Mouse (Mus musculus): ENCODE results near the gene Tecpr1.
A peak's percentile ranks its signal among the peaks of the same experiment; 100 is the strongest.

Tecpr1 gene

DNA sequence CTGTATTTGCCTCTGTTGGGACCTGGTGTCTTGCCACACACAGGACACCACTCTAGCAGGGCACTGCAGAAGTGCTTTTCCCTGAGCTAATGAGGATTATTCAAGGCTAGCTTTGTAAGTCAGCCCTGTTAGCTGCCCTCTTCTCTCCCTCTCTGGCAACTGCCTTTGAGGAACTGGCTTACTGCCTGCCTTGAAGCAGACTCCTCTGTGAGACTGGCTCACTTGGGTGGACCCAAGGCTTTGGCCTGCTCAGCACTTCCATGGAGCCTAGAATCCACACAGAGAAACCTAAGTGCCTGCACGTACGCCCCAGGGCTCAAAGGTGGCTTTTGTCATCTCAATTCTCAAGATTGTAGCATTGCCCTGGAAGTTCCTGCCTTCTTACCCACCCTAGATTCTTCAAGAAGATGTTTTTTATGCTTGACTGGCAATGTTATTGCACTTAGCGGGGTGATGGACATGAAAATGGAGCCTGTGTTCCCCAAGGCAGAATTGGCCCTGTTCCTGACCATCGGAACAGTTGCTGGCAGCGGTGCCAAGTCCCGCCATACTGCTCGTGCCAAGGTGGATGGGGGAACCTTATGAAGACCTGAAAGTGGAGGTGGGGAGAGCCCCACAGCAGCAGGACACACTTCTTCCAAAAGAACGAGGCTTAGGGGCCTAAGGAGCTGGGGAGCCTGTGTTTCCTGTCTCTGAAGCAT is 54.0 kb downstream of the Tecpr1 start:
- DNase-seq (ENCODE audit: low read depth, low spot score), result no peak

DNA sequence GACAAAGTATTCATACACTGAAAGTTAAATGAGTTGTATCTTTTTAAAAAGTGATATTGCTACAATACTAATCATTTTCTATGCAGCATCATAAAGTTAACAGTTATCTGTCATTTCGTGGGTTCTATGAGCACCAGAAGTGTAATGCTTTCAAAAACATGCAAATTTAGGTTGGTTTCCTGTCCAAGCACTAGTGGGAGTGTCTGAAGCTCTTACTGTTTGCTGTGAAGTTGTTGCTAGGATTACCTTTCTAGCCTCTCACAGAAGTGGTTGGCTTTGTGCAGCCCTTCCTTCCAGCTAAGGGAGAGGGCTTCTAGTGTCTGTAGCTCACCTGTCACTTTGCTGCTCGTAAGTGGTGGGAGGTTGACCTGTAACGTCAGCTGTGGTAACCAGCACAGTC is 57.7 kb downstream of the Tecpr1 start:
- DNase-seq (ENCODE audit: low read depth, low spot score), result no peak

DNA sequence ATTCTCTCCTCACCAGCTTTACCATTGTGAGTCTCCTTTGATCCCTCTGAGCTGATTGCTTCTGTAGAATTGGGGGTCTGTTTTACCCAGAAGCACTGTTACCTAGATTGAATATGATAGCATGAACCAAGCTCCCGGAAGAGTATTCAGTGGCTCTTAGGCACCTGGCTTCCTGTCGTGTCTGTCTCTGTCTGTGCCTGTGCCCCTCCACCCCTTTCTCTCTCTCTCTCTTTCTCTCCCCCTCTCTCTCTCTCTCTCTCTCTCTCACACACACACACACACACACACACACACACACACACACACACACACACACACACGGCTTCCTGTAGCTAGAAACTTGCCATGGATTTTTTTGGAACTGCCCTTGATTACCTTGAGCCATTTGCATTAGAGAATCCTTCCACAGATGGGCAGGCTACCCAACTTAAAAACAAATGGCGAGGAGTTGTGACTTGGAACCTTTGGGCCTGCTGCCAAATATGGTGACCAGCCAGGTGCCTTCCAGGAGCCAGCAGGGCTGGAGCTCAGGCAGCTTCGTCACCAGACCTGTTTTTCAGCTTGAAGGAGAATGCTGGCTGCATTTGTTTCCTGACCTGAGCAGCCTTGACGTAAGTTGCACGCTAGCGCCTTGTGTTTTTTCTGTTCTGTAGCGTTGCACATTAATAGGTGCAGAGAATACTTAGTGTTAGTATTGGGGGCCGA is 60.5 kb downstream of the Tecpr1 start:
- DNase-seq (ENCODE audit: low read depth, low spot score), result no peak

DNA sequence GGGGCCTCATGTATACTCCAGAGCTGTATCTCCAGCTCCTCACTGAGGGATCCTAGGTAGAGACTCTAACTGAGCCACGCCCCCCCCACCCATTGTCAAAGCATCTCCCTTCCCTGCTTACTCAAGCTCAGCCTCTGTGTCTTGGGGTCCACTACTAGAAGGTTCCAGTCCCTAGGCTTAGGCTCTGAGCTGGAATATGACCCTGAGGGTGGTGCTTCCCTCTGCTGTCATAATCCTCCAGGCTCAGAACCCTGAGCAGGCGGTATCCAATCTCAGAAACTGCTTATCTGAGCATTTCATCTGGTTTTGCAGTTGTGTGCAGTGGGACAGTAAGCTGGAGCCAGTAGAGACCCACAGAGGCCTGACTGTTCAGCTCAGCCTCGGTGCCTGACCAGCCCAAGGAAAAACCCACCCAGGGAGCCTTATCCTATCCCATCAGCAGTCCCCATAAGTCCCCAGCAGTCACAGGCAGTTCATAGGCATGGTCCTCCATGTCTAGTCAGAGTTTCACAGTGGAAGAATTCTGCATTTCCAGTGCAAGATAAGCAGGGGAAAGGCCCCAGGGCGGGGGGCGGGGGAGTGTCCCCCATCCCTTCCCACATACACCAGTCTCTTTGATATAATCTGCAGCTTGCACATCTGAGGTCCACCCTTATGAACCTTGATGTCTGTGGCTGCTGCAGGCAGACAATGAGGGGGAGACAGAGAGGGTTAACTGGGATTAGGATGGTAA is 61.2 kb downstream of the Tecpr1 start:
- no peak for DNase-seq (ENCODE audit: low read depth, low spot score)

DNA sequence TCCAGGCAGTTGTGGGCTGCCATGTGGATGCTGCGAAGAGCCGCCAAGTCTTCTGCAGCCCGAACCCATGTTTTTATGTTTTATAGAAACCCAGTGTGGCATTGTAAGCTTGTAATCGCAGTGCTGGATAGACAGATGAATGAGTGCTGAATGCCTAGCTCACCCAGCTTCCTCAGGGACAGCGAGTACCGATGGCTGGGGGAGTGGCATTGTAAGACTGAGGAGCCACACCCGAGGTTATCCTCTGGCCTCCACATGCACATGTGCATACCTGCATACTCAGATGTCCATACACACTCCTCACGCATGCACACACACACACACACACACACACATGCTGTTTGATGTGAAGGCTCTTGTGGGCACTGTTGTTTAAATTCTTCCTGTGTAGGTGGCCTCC is 64.3 kb downstream of the Tecpr1 start:
- no peak for DNase-seq (ENCODE audit: low read depth, low spot score)

DNA sequence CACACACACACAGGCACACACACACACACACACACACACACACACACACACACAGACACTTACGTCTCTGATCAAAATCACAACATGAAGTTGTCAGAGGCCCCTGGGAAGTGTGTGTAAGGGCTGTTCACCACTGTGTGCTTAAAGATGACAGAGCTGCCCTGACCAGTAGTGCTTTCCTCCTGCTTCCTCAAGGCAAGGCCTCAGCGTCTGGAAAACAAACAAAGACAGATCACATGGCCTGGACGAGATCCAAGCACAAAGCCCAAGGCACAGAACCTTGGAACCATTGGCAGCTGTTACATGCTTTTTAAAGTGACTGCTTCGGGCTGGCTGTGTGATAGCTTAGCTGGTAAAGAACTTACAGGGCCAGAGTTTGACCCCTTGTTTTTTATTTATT is 64.8 kb downstream of the Tecpr1 start:
- DNase-seq (ENCODE audit: low read depth, low spot score), result no peak

DNA sequence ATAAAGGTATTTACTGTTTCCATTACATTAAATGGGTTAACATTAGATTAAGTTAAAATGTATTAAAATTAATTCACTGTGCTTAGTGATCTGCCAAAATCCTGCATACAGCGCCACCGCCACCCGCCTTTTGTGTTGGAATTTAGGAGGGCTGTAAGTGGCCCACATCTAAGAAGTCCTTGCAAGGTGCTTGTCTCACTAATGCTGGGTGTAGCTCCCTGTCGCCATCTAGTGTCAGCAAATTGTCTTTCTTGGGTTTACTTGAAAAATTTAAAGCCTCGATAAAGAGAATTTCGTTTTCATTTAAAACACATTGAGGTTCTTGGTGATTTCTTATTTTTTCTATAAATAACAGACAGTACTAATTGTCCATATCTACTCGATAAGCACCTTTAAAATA is 68.9 kb downstream of the Tecpr1 start:
- DNase-seq (ENCODE audit: low read depth, low spot score), result peak; percentile 55

DNA sequence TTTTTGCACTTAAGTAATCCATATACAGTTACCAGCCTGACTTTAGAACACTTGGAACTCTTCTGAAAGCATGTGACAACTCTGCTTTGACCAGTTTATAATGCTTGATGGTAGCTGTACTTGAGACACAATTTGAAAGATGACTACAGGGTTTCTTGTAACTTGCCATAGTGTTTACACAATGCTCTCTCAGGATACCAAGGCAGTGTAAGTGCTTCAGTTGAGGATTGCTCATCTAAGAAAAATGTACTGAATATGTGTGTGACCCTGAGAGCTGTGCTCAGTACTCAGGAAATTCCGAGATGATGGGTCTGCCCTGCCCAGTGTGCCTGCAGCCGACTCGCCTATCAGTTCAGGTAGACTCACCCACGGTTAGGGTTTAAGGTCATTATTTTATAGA is 72.1 kb downstream of the Tecpr1 start:
- no peak for DNase-seq (ENCODE audit: low read depth, low spot score)

DNA sequence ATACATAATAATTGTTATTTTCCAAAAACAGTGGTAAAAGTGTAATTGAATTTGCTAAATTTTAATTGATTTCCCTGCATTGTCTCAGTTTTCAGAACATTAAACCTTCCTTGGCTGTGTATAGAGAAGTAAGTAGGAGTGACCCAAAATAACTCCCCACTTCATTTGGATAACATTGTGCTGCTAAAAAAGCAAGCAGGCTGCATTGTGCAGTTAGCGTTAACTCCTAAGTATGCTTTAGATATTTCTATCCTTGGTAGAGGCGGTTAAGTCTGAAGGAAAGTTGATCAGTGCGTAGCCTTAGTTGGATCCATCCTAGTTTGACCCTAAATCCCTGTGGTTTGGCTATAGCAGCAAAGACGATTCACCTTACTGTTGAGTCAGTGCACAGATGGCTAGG is 73.9 kb downstream of the Tecpr1 start:
- DNase-seq (ENCODE audit: low read depth, low spot score), result no peak

DNA sequence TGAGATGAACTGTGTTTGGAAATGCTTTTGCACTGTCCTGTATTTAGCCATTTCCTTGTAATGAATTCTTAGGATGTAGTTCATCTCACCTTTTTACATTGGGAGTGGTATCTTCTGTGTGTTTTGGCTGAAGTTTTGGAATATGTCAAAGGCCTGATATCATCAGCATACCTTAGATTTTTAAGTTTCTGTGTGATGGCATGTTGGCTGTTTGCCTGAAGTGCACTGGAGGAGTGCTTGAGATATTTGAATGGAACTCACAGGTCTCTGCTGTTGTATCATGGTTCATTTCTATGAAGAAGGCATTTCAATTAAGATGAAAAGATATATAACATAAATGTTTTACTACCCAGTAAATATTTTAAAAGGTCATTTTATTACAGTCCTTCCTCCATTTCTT is 76.5 kb downstream of the Tecpr1 start:
- DNase-seq (ENCODE audit: low read depth, low spot score), result no peak

All from c-Kit-negative CD71-positive TER-119-positive erythroid progenitor cells, embryonic 14.5 days (primary cell).